Mouse (Mus musculus) liver, adult 2 months (tissue): ENCODE measurements around the gene Phf11d.

Experiments used
- CTCF ChIP-seq: fragments of 200-500 bp; IDR thresholded peaks from 2 replicates; pipeline ENCODE4 v1.5.1; 2011; ENCODE audit warnings: low read depth, low read length, control low read depth
- POLR2A ChIP-seq: fragments of 200-500 bp; IDR thresholded peaks from 2 replicates; pipeline ENCODE4 v1.6.1; 2011; ENCODE audit warnings: low read length, control low read depth; ENCODE audit not compliant: insufficient read depth; ENCODE audit errors: extremely low read depth

DNA sequence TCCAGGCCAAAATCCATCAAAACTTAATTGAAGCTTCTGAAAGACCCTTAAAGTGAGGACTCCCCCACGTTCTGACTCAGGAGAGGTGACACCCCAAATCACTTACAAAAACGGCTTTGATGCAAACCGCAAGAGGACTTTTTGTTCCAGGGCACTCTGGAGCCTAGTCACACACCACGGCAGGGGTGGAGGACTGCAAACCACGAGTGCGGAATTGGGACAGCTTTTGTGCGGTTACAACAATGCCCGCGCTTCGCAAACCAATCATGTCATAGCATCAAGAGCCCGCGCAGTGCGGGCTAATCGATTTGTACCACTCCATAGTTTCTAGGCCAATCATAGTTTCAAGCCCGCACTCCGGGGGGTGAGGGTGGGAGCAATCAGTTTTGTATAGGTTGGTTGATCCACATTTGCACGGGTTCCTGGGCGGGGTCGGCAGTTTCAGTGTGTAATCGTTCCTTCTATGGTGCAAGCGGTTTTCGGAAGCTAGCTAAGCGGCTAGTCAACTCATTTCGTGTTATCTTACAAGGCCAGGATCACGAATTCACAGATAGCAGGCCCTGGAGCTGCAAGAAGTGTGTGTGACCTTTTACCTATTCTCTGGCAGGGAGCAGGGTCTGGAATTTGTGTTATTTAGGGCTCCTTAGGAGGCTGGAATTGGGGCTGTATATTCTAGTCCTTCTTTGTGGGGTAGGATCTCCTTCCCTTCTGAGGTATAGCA, 5.2 kb upstream of the Phf11d start:
- no peak for TF ChIP-seq CTCF
- no peak for TF ChIP-seq POLR2A
